In genomic region chr19:26769609-26770500, GRCm38 (mm10) we compare ENCODE assay signal across 9 mouse cellular contexts.
DNase-seq lines count a peak whose midpoint lies in the region; ATAC-seq and TF ChIP-seq lines count a peak whose summit lies in the region.
"Had no signal": no experiment of that assay in that cellular context is flagged by ENCODE, and none has a peak within 500 bp of the region (broad histone marks: within the 10 kb centered on the region; RNA-seq: fewer than 3 reads in every experiment).

No protein-coding gene starts in this region.

- H3K36me3 ChIP-seq in embryonic facial prominence, embryonic 10.5 days (replicated peaks) = peaks cover 42% of the 10 kb centered on the region
- H3K36me3 ChIP-seq in hindbrain, embryonic 14.5 days (replicated peaks; ENCODE audit: control insufficient read depth, insufficient read depth) = peaks cover 27% of the 10 kb centered on the region
- peaks cover 19% of the 10 kb centered on the region; the same call in 1 of the 2 replicates for H3K36me3 ChIP-seq in midbrain, postnatal 0 days (ENCODE audit: insufficient read depth, low read length)

- no peaks in the 10 kb centered on the region for H3K27me3 ChIP-seq in embryonic facial prominence, embryonic 10.5 days (replicated peaks; ENCODE audit: low read depth, poor library complexity, severe bottlenecking)
- H3K27me3 ChIP-seq in hindbrain, embryonic 14.5 days (ENCODE audit: control insufficient read depth, insufficient read depth, low read length) = no peaks in the 10 kb centered on the region
- H3K27me3 ChIP-seq in midbrain, postnatal 0 days (ENCODE audit: insufficient read depth, low read length) = no peaks in the 10 kb centered on the region

- no peaks in the 10 kb centered on the region for H3K9me3 ChIP-seq in embryonic facial prominence, embryonic 10.5 days
- H3K9me3 ChIP-seq in hindbrain, embryonic 14.5 days (ENCODE audit: control insufficient read depth, low read length) = no peaks in the 10 kb centered on the region
- H3K9me3 ChIP-seq in midbrain, postnatal 0 days (ENCODE audit: low read length) = no peaks in the 10 kb centered on the region

- peak overlapping the region; percentile 50 for H3K4me2 ChIP-seq in hindbrain, embryonic 14.5 days (replicated peaks)
- H3K4me2 ChIP-seq in midbrain, postnatal 0 days (ENCODE audit: low read depth, low read length, poor library complexity, severe bottlenecking) = peak overlapping the region; percentile 37

- 48% methylated on average over 16 of the region's 16 CpGs for WGBS in embryonic facial prominence, embryonic 10.5 days
- 10% methylated on average over 16 of the region's 16 CpGs for WGBS in hindbrain, embryonic 14.5 days
- 13% methylated on average over 16 of the region's 16 CpGs for WGBS in midbrain, postnatal 0 days

- peak; percentile 89 for ATAC-seq in hindbrain, embryonic 14.5 days (ENCODE audit: low FRiP score)
- ATAC-seq in midbrain, postnatal 0 days (ENCODE audit: low FRiP score) = peak; percentile 72

- no peak for TF ChIP-seq CTCF in midbrain, postnatal 0 days (IDR thresholded peaks at IDR 0.05)

- peak overlapping the region; percentile 78 for H3K27ac ChIP-seq in embryonic facial prominence, embryonic 10.5 days (replicated peaks)
- H3K27ac ChIP-seq in hindbrain, embryonic 14.5 days = peak overlapping the region; percentile 99
- H3K27ac ChIP-seq in midbrain, postnatal 0 days (ENCODE audit: low read depth, low read length) = peak overlapping the region; percentile 97

- H3K9ac ChIP-seq in hindbrain, embryonic 14.5 days = peak overlapping the region; percentile 59
- peak overlapping the region; percentile 45 for H3K9ac ChIP-seq in midbrain, postnatal 0 days (replicated peaks; ENCODE audit: low read length, poor library complexity, severe bottlenecking)

- DNase-seq in kidney, postnatal 10 days = peak; percentile 40
- no peak for DNase-seq in kidney, postnatal 36 days
- peak; percentile 72 for DNase-seq in embryonic facial prominence, embryonic 10.5 days (ENCODE audit: low spot score)
- DNase-seq in hindbrain, embryonic 14.5 days (ENCODE audit: low spot score) = peak; percentile 85
- DNase-seq in midbrain, postnatal 0 days (ENCODE audit: low spot score) = peak; percentile 92
- DNase-seq in cerebellum, adult 11-12 months = no peak
- DNase-seq in thymus, postnatal 4 days = no peak
- DNase-seq in spleen, adult 12 weeks (ENCODE audit: low spot score) = no peak
- DNase-seq: adrenal gland, adult 2 months had no signal

- H3K4me3 ChIP-seq in embryonic facial prominence, embryonic 10.5 days = peak overlapping the region; percentile 34
- H3K4me3 ChIP-seq in hindbrain, embryonic 14.5 days (replicated peaks; ENCODE audit: low read length) = peak overlapping the region; percentile 9
- no peak overlapping the region for H3K4me3 ChIP-seq in midbrain, postnatal 0 days (ENCODE audit: low read depth, low read length)

- H3K4me1 ChIP-seq in embryonic facial prominence, embryonic 10.5 days = peaks cover 26% of the 10 kb centered on the region
- peaks cover 23% of the 10 kb centered on the region for H3K4me1 ChIP-seq in hindbrain, embryonic 14.5 days (replicated peaks; ENCODE audit: control insufficient read depth, insufficient read depth, low read length)
- H3K4me1 ChIP-seq in midbrain, postnatal 0 days (ENCODE audit: insufficient read depth, low read length) = peaks cover 24% of the 10 kb centered on the region

Comparison
In these comparisons a context has a peak if more than half of its experiments do, and no peak if none do; other contexts are left out.
1. DNase-seq: peak in kidney, postnatal 10 days (single experiment), embryonic facial prominence, embryonic 10.5 days (single experiment), hindbrain, embryonic 14.5 days (single experiment) and midbrain, postnatal 0 days (single experiment); none in kidney, postnatal 36 days (0 of 2), cerebellum, adult 11-12 months (single experiment), thymus, postnatal 4 days (single experiment) and spleen, adult 12 weeks (single experiment).
2. Peak in every context shown above with its lines, with median percentiles within 50 percentile points of each other: H3K27ac ChIP-seq.